Mouse (Mus musculus) cerebellum, postnatal 25 days (tissue): ENCODE measurements around the gene Rangap1.
"Not testable (repeated sequence)": the region's sequence is repeated elsewhere in the genome, so short reads cannot be mapped to it uniquely, and the experiment has no call there.

Experiments used
- DNase-seq, 2 experiments: peaks; one replicate each; pipeline ENCODE4 v3.0.0; 2021; ENCODE audit warnings: mixed read lengths in 2 of 2

Rangap1 gene

GRCm38 (mm10) chr15:81739924-81740323 is 5.4 kb downstream of the Rangap1 start:
- peak in 1 of 2 experiments; percentile 37 for DNase-seq

- DNase-seq, result no peak
Measured at GRCm38 (mm10) chr15:81739296-81739695, 6.0 kb downstream of the Rangap1 start.

- no peak for DNase-seq
Measured at GRCm38 (mm10) chr15:81735075-81735474, 10.3 kb downstream of the Rangap1 start.

GRCm38 (mm10) chr15:81729792-81730635 is 15.3 kb downstream of the Rangap1 start:
- peak; percentile 97 to 98 for DNase-seq

- peak; percentile 51 to 73 for DNase-seq
Measured at GRCm38 (mm10) chr15:81729241-81729791, 16.0 kb downstream of the Rangap1 start.

GRCm38 (mm10) chr15:81725965-81726364 is 19.4 kb downstream of the Rangap1 start:
- DNase-seq, result no peak

GRCm38 (mm10) chr15:81723653-81724052 is 21.7 kb downstream of the Rangap1 start:
- no peak for DNase-seq

- DNase-seq, result no peak
Measured at GRCm38 (mm10) chr15:81722361-81722760, 23.0 kb downstream of the Rangap1 start.

GRCm38 (mm10) chr15:81719139-81719531 is 26.2 kb downstream of the Rangap1 start:
- DNase-seq, result no peak

- no peak for DNase-seq
Measured at GRCm38 (mm10) chr15:81718336-81719138, 26.8 kb downstream of the Rangap1 start.

- DNase-seq, result no peak
Measured at GRCm38 (mm10) chr15:81713742-81714141, 31.6 kb downstream of the Rangap1 start.

GRCm38 (mm10) chr15:81710801-81711200 is 34.5 kb downstream of the Rangap1 start:
- no peak for DNase-seq

- DNase-seq, result no peak
Measured at GRCm38 (mm10) chr15:81709686-81710085, 35.6 kb downstream of the Rangap1 start.

- no peak for DNase-seq
Measured at GRCm38 (mm10) chr15:81708991-81709390, 36.3 kb downstream of the Rangap1 start.

GRCm38 (mm10) chr15:81703094-81703489 is 42.2 kb downstream of the Rangap1 start:
- DNase-seq, result no peak

- DNase-seq, result no peak
Measured at GRCm38 (mm10) chr15:81702306-81703093, 42.8 kb downstream of the Rangap1 start.

- not testable (repeated sequence) for DNase-seq
Measured at GRCm38 (mm10) chr15:81701350-81701749, 44.0 kb downstream of the Rangap1 start.

- DNase-seq, result no peak
Measured at GRCm38 (mm10) chr15:81700601-81701000, 44.7 kb downstream of the Rangap1 start.

GRCm38 (mm10) chr15:81700161-81700560 is 45.2 kb downstream of the Rangap1 start:
- DNase-seq, result no peak

- no peak for DNase-seq
Measured at GRCm38 (mm10) chr15:81698532-81698931, 46.8 kb downstream of the Rangap1 start.

GRCm38 (mm10) chr15:81697847-81698246 is 47.5 kb downstream of the Rangap1 start:
- DNase-seq, result peak; percentile 40 to 66

GRCm38 (mm10) chr15:81697175-81697574 is 48.2 kb downstream of the Rangap1 start, which contains the start of gene Chadl:
TSS of gene Chadl (minus strand) at chr15:81697287.
- peak in 1 of 2 experiments; percentile 35 for DNase-seq
